Mouse (Mus musculus) urinary bladder, postnatal 10 days (tissue): ENCODE measurements around the gene Sirpb1b.
"Not testable (repeated sequence)": the region's sequence is repeated elsewhere in the genome, so short reads cannot be mapped to it uniquely, and the experiment has no call there.

Source experiments
- DNase-seq: peaks from one replicate; pipeline ENCODE4 v3.0.0; 2022; ENCODE audit warnings: low spot score

Sirpb1b gene

GRCm38 (mm10) chr3:15574887-15575286 lies at the start of gene Sirpb1b:
Gene Sirpb1b (minus strand): TSS chr3:15575065.
- not testable (repeated sequence) for DNase-seq

GRCm38 (mm10) chr3:15590377-15591117 lies 15.7 kb upstream of the Sirpb1b start:
- DNase-seq, result not testable (repeated sequence)

- not testable (repeated sequence) for DNase-seq
Measured at GRCm38 (mm10) chr3:15586665-15587064, 11.8 kb upstream of the Sirpb1b start.

GRCm38 (mm10) chr3:15583452-15583851 lies 8.6 kb upstream of the Sirpb1b start:
- DNase-seq, result no peak

GRCm38 (mm10) chr3:15582948-15583347 lies 8.1 kb upstream of the Sirpb1b start:
- not testable (repeated sequence) for DNase-seq

- DNase-seq, result not testable (repeated sequence)
Measured at GRCm38 (mm10) chr3:15576466-15576865, 1.6 kb upstream of the Sirpb1b start.

GRCm38 (mm10) chr3:15528589-15528988 lies 46.3 kb downstream of the Sirpb1b start:
- DNase-seq, result no peak

GRCm38 (mm10) chr3:15513608-15514007 lies 61.3 kb downstream of the Sirpb1b start:
- not testable (repeated sequence) for DNase-seq

GRCm38 (mm10) chr3:15507792-15508321 lies 67.0 kb downstream of the Sirpb1b start:
- DNase-seq, result not testable (repeated sequence)

- not testable (repeated sequence) for DNase-seq
Measured at GRCm38 (mm10) chr3:15474831-15475230, 100.0 kb downstream of the Sirpb1b start.

- DNase-seq, result not testable (repeated sequence)
Measured at GRCm38 (mm10) chr3:15470158-15470557, 104.7 kb downstream of the Sirpb1b start.
